Mouse (Mus musculus): ENCODE data around the gene Adamtsl5. TPM values are rescaled to one million over a fixed set of nuclear protein-coding genes. Genes with fewer than 3 reads are reported as not detected.
A peak's percentile ranks its signal among the peaks of the same experiment; 100 is the strongest.

Adamtsl5 gene
- polyA plus RNA-seq, 1 experiment from 2014 or later, result 12.7 TPM

DNA sequence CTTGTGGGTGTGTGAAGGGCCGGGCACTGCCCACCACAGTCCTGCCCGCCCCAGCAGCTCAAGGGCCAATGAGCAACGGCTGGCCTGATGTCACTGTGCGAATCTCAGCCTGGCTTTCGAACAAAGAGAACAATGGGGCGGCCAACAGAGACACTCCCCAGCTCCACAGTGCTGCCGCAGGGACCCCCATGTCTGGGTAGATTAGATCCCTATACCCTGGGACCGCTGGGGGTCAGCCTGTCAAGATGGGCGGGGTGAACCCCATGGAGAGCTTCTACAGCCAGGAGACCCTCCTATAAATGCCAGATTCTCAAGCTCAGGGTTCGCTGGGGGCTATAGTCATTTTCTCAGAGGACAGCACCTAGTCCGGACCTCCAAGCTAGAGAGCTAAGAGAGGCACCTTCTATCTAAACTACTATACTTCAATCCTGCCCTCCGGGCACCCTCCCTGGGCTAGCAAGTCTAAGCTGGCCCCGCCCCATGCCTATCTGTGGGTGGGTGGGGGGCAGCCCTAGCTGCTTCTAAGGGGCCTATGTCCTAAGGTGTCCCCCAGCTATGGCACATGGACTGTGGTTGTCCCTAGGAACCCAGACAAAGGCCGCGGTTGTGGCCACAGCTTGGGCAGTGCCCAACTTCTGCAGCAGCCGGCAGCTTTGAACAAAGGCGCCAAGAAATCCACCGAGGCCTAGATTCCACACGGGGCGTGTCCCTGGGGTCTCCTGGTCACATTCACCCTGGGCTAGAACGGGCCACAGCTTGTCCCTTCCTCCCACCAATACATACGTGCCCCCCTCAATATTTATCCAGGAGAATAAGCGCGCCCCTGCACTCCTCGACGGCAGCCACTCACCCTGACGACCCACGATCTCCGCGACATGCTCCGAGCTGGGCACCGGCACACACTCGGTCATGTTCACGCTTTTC lies 37.9 kb upstream of the Adamtsl5 start:
- H3K27me3 ChIP-seq, result no peaks in the 10 kb centered on the region
- ATAC-seq (replicated peaks; ENCODE audit: insufficient number of reproducible peaks, insufficient read depth, low FRiP score, low read depth), result peak; percentile 45; the same call in 1 of the 2 replicates
- H3K36me3 ChIP-seq, result peaks cover 27% of the 10 kb centered on the region
- H3K9me3 ChIP-seq (replicated peaks), result no peaks in the 10 kb centered on the region
- peaks cover 46% of the 10 kb centered on the region for H3K4me1 ChIP-seq (replicated peaks)
- 2% methylated on average over 34 of the region's 34 CpGs for whole genome bisulfite sequencing
- H3K9ac ChIP-seq, result peak overlapping the region; percentile 97
- H3K27ac ChIP-seq, result peak overlapping the region; percentile 82
- H3K4me3 ChIP-seq, result peak overlapping the region; percentile 91
- H3K4me2 ChIP-seq, result peak overlapping the region; percentile 93

DNA sequence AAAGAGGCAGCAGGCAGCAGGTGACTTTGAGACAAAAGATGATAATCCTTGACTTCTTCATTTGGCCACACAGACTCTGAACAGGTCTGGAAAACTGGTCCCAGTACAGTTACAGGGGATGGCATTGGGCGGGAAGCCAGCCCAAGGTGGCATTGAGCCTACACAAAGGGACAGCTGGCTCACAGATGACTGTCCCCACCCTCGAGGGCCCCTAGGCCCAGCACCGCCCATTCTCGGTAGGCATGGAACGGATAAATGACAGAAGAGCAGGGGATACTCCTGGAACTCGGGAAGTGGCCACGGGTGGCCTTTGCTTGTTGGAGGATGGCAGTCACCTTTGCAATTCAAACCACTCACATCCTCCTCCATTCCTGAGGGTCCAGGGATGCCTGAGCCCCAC lies 37.1 kb upstream of the Adamtsl5 start:
- peaks cover 25% of the 10 kb centered on the region for H3K36me3 ChIP-seq
- ATAC-seq (replicated peaks; ENCODE audit: insufficient number of reproducible peaks, insufficient read depth, low FRiP score, low read depth), result no peak
- H3K4me1 ChIP-seq (replicated peaks), result peaks cover 46% of the 10 kb centered on the region
- H3K27me3 ChIP-seq, result no peaks in the 10 kb centered on the region
- peak overlapping the region; percentile 93 for H3K4me2 ChIP-seq
- peak overlapping the region; percentile 82 for H3K27ac ChIP-seq
- peak overlapping the region; percentile 91 for H3K4me3 ChIP-seq
- peak overlapping the region; percentile 97 for H3K9ac ChIP-seq
- WGBS, result 17% methylated on average over 7 of the region's 7 CpGs
- no peaks in the 10 kb centered on the region for H3K9me3 ChIP-seq (replicated peaks)

DNA sequence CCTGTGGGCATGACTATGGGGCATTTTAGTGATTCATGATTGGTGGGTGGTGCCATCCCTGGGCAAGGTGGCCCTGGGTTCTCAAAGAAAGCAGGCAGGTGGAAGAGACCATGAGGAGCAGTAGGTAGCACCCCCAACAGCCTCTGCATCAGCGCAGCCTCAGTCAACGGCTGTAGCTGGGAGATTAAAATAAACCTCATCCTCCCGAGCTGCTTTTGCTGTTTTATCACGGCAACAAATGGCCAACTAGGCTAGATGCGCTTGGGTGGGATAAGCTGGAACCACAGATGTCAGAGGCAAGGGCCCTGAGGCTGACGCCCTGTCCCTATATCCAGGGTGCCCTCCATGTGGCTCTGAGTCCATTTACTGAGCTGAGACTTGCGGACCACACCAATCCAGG lies 36.5 kb upstream of the Adamtsl5 start:
- Histone ChIP-seq H3K27ac (no peak overlapping the region), H3K4me2 (peak overlapping the region; percentile 93), H3K9ac (peak overlapping the region; percentile 97), H3K36me3 (peaks cover 29% of the 10 kb centered on the region), H3K9me3 (replicated peaks) (no peaks in the 10 kb centered on the region), H3K4me1 (replicated peaks) (peaks cover 46% of the 10 kb centered on the region), H3K4me3 (peak overlapping the region; percentile 91), H3K27me3 (no peaks in the 10 kb centered on the region)
- ATAC-seq (replicated peaks; ENCODE audit: insufficient number of reproducible peaks, insufficient read depth, low FRiP score, low read depth), result no peak
- WGBS, result 66% methylated on average over 7 of the region's 7 CpGs

DNA sequence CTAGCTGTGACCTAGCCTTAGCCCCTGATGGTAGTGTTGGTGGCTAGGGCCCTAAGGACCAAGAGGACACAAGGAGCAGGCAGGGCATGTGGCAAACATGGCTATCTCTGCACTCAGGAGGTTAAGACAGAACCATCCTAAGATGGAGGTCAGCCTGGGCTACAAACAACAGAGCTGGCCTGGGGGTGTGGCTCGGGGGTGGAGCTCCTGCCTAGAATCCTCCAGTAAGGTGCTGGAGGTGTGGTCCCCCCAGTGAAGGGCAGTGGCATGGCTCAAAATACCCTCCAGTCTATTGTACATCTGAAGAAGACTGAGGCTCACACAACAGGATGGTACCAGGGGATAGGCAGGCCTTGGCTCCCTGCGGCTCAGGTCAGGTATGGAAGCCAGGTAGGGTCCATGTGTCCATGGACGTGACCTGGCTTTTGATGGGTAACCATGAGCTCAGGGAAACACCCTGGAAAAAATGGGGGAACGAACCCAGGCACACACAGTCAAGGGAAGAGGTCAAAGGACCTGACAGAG lies 36.0 kb upstream of the Adamtsl5 start:
- no peaks in the 10 kb centered on the region for H3K27me3 ChIP-seq
- H3K9me3 ChIP-seq (replicated peaks), result no peaks in the 10 kb centered on the region
- peaks cover 29% of the 10 kb centered on the region for H3K36me3 ChIP-seq
- H3K9ac ChIP-seq, result no peak overlapping the region
- no peak for ATAC-seq (replicated peaks; ENCODE audit: insufficient number of reproducible peaks, insufficient read depth, low FRiP score, low read depth)
- no peak overlapping the region for H3K27ac ChIP-seq
- H3K4me2 ChIP-seq, result peak overlapping the region; percentile 93; the same call in 1 of the 2 replicates
- 0 out of 2 replicates have a peak overlapping the region, but pooled peaks have one; percentile 91 for H3K4me3 ChIP-seq
- H3K4me1 ChIP-seq (replicated peaks), result peaks cover 46% of the 10 kb centered on the region
- 88% methylated on average over 4 of the region's 4 CpGs for WGBS

DNA sequence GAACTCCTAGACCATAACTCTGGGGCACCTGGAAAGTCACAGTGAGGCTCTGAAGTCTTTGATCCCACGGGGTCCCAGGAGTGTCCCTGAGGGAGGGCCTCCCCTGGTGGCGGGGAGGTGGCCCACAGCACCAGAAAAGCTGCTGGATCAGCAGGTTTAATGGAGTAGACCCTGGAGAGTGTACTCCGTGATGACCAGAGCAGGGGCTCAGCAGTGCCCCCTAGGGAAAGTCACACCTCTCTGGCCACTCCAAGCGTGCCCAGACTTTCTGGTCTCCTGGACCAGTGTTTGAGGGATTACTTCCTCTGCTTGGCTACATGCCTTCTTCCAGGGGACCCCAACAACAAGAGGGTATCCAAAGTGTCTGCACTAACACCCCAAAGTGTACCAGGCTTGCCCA lies 35.2 kb upstream of the Adamtsl5 start:
- no peak overlapping the region for H3K4me2 ChIP-seq
- H3K9ac ChIP-seq, result no peak overlapping the region
- no peaks in the 10 kb centered on the region for H3K9me3 ChIP-seq (replicated peaks)
- no peak for ATAC-seq (replicated peaks; ENCODE audit: insufficient number of reproducible peaks, insufficient read depth, low FRiP score, low read depth)
- H3K4me1 ChIP-seq (replicated peaks), result peaks cover 43% of the 10 kb centered on the region
- 61% methylated on average over 4 of the region's 4 CpGs for WGBS
- peaks cover 29% of the 10 kb centered on the region for H3K36me3 ChIP-seq
- no peaks in the 10 kb centered on the region for H3K27me3 ChIP-seq
- H3K27ac ChIP-seq, result no peak overlapping the region
- H3K4me3 ChIP-seq, result no peak overlapping the region

DNA sequence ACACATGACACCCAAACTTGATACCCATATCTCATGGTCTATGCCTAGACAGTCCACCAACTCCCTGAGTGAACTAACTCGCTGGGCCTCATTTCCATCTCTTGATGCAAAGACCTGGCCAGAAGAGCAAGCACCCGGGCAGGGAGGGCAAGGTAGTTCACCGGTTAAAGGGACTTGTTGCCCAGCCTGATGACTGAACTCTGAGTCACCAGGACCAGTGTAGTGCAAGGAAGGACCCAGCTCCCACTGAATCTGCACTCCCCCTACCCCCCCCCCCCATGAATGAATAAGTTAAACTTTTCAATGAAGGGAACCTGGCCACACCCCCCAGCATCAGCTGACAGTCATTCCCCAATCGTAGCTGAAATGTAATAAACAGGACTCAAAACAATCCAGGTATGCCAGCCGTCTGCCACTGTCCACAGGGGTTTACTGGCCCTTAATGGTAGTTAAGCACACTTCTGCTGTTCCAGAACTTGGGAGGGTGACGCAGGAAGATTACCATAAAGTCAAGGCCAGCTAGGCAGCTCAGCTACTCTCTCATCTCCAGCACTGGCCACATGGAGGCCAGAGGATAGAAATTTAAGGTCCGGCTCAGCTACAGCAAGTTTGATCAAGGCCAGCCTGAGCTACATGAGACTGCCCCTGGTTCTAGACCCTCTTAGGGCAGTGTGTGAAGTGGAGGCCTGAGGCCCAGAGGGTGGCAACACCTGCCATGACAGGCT lies 34.6 kb upstream of the Adamtsl5 start:
- Histone ChIP-seq H3K4me3 (no peak overlapping the region), H3K4me2 (no peak overlapping the region), H3K4me1 (replicated peaks) (peaks cover 37% of the 10 kb centered on the region), H3K36me3 (peaks cover 29% of the 10 kb centered on the region), H3K9me3 (replicated peaks) (no peaks in the 10 kb centered on the region), H3K27ac (no peak overlapping the region), H3K9ac (no peak overlapping the region), H3K27me3 (no peaks in the 10 kb centered on the region)
- WGBS, result 88% methylated on average over 7 of the region's 7 CpGs
- ATAC-seq (replicated peaks; ENCODE audit: insufficient number of reproducible peaks, insufficient read depth, low FRiP score, low read depth), result no peak

DNA sequence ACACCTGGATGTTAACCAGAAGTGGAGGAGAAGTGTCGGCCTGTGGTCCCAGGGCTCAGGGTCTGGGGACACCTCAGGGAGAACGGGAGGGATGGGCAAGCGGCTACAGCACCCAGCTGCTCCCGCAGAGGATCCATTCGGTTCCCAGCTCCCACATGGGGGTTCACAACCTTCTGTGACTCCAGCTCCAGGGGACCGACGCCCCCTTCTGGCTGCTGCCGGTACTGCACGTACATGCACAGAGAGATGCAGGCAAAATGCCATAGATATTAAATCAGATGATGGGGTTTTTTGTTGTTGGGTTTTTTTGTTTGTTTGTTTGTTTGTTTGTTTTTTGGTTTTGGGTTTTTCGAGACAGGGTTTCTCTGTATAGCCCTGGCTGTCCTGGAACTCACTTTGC lies 29.5 kb upstream of the Adamtsl5 start:
- Histone ChIP-seq H3K9me3 (replicated peaks) (no peaks in the 10 kb centered on the region), H3K27ac (no peak overlapping the region), H3K36me3 (peaks cover 26% of the 10 kb centered on the region), H3K27me3 (peaks cover 4% of the 10 kb centered on the region), H3K4me3 (no peak overlapping the region), H3K4me1 (replicated peaks) (no peaks in the 10 kb centered on the region), H3K9ac (no peak overlapping the region), H3K4me2 (no peak overlapping the region)
- no peak for ATAC-seq (replicated peaks; ENCODE audit: insufficient number of reproducible peaks, insufficient read depth, low FRiP score, low read depth)
- WGBS, result 35% methylated on average over 10 of the region's 10 CpGs

DNA sequence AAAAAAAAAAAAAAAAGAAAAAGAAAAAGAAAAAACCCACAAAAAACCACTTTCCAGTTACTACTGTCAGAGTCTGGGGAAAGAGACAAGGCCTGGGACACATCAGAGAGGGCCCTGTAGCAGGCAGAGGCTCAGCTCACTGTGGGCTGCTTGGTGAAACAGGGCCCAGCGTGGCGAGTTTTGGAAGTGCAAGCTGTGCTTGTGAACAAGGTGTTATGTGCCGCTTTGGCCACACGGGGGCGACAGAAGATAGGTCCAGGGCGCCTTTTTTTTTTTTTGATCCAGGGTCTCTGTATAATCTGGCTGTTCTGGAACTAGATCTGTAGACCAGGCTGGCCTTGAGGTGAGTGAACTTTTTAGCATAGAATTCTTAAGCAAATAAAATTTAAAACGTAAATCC lies 27.9 kb upstream of the Adamtsl5 start:
- Histone ChIP-seq H3K27me3 (peaks cover 11% of the 10 kb centered on the region), H3K9me3 (replicated peaks) (no peaks in the 10 kb centered on the region), H3K9ac (no peak overlapping the region), H3K27ac (no peak overlapping the region), H3K36me3 (peaks cover 11% of the 10 kb centered on the region), H3K4me2 (no peak overlapping the region), H3K4me3 (no peak overlapping the region), H3K4me1 (replicated peaks) (peaks cover 9% of the 10 kb centered on the region)
- no peak; the same call in 1 of the 2 replicates for ATAC-seq (replicated peaks; ENCODE audit: insufficient number of reproducible peaks, insufficient read depth, low FRiP score, low read depth)
- WGBS, result 2% methylated on average over 7 of the region's 7 CpGs

DNA sequence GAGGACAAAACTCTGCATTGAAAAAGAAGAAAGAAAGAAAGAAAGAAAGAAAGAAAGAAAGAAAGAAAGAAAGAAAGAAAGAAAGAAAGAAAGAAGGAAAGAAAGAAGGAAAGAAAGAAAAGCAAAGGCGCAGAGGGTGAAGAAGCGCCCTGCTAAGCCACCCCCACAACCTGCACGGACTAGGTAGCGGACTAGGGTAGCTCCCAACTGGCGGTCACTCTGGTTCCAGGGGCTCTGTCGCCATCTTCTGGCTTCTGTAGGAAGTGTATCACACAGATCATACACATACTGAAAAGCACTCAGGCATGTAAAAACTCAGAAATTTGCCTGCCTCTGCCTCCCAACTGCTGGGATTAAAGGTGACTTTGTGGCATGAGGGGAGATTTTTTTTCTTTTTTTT lies 25.9 kb upstream of the Adamtsl5 start:
- Histone ChIP-seq H3K4me2 (no peak overlapping the region), H3K9ac (no peak overlapping the region), H3K27ac (no peak overlapping the region), H3K9me3 (replicated peaks) (no peaks in the 10 kb centered on the region), H3K36me3 (no peaks in the 10 kb centered on the region), H3K4me1 (replicated peaks) (peaks cover 9% of the 10 kb centered on the region), H3K27me3 (peaks cover 11% of the 10 kb centered on the region), H3K4me3 (no peak overlapping the region)
- 20% methylated on average over 6 of the region's 6 CpGs for WGBS
- no peak for ATAC-seq (replicated peaks; ENCODE audit: insufficient number of reproducible peaks, insufficient read depth, low FRiP score, low read depth)

DNA sequence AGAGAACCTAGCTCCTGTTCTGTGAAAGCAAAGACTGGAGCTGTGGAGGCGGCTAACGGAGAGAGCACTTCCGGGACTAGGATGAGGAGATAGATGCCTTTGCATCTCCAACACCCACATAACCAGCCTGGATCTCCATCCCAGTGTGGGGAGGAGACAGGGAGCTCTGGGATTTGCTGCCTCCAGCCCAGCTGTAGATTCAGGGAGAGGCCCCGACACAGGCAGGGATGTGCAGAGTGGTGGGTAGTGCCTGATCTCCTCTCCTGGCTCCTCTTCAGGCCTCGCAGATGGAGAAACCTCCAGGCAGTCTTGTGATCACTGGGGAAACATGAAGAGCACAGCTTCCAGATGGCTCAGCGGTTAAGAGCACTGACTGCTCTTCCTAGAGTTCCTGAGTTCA lies 24.5 kb upstream of the Adamtsl5 start:
- Histone ChIP-seq H3K9ac (no peak overlapping the region), H3K9me3 (replicated peaks) (no peaks in the 10 kb centered on the region), H3K4me1 (replicated peaks) (peaks cover 9% of the 10 kb centered on the region), H3K27ac (no peak overlapping the region), H3K36me3 (no peaks in the 10 kb centered on the region), H3K4me2 (no peak overlapping the region), H3K4me3 (no peak overlapping the region), H3K27me3 (peaks cover 13% of the 10 kb centered on the region)
- ATAC-seq (replicated peaks; ENCODE audit: insufficient number of reproducible peaks, insufficient read depth, low FRiP score, low read depth), result no peak
- WGBS, result 75% methylated on average over 6 of the region's 6 CpGs

DNA sequence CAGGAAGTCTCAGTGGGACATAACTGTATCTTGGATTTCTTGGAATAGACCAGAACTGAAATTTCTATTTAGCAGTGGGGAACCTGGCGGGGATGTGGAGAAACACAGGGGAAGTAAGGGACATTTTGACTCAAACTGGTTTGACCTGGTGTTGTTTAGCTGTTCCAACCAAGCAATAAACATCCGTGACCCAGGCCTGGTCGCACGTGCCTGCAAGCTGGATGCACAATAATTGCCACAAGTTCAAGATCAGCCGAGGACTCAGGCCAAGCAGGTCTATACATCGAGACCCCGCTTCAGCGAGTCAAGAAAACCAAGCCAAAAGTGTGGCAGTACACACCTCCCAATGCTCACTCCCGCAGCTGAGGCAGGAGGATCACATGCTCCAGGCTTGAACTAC lies 23.8 kb upstream of the Adamtsl5 start:
- ATAC-seq (replicated peaks; ENCODE audit: insufficient number of reproducible peaks, insufficient read depth, low FRiP score, low read depth), result no peak
- 58% methylated on average over 9 of the region's 9 CpGs for WGBS
- H3K27ac ChIP-seq, result no peak overlapping the region
- peaks cover 9% of the 10 kb centered on the region for H3K4me1 ChIP-seq (replicated peaks)
- no peak overlapping the region for H3K9ac ChIP-seq
- peak overlapping the region; percentile 44; the same call in 1 of the 2 replicates for H3K4me2 ChIP-seq
- no peaks in the 10 kb centered on the region for H3K9me3 ChIP-seq (replicated peaks)
- no peaks in the 10 kb centered on the region for H3K36me3 ChIP-seq
- peaks cover 18% of the 10 kb centered on the region for H3K27me3 ChIP-seq
- peak overlapping the region; percentile 24; the same call in 1 of the 2 replicates for H3K4me3 ChIP-seq
